Mouse (Mus musculus) mature B cell (primary cell): ENCODE measurements around the gene Mpped2.

Experiments used
- in situ Hi-C: fragments of 300-500 bp; cut with MboI; formaldehyde crosslinking; loops from 2 replicates; pipeline ENCODE4 v1.14.3; 2019

The Mpped2 gene

DNA sequence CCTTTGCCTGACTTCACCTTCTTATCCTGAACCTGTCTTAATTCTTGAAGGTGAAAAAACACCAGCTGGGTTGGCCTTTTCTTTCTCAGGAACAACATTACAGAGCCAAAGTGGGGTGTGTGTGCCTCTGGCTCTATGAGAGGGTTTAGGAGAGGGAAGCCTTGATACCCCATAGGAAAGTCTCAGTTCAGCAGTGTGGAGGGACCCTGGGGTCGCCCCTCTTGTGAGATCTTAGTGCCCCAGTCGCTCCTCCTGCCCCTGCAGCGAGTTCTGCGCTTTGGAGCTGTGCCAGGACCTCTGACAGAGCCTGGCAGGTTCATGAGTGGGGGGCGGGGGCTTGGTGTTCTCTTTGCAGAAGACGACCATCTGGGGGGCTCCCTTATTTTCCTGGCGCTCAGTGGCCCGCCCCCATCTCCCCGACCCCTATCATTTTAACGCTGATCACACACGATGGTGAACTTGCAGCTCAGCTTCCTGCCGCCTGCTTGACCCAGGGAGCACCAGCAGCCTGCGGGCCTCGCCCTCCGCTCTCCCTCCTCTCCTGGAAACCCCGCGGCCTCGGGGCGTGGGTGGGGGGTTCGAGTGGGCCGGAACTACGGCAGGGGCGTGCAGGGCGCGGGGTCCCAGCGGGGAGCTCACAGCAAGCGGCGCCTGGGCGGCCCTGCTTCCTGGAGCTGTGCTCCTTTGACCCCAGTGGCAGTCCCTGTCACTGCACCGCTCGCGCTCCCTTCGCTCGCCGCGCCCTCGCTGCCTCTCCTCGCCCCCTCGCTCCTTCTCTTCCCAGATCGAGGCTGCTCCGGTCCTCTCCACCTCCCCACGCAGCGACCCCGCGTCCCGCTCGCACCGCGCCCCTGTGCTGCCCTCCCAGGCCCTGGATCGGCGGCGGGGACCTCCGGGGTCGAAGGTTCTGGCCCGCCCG, at the start of gene Mpped2:
Mpped2 (plus strand) TSS at position 487 of the 919 bp plus-strand sequence.
- in situ Hi-C loops, result no loop called here

DNA sequence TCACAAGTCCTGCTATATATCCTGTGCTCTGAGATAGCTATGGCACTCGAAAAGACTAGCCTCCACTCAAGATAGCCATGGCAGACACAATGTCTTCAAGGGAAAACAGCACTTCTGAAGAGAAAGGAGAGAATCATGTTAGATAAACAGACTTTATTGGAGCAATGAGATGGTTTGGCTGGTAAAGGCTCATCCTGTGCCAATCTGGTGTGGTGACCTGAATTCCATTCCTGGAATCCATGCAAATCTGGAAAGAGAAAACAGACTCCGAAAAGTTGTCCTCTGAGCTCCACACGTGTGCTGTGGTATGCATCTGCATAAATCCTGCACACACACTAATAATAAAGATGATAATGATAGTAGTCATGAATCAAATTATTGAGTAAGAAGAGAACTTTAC, 48.3 kb upstream of the Mpped2 start:
- in situ Hi-C loops, result no loop called here

DNA sequence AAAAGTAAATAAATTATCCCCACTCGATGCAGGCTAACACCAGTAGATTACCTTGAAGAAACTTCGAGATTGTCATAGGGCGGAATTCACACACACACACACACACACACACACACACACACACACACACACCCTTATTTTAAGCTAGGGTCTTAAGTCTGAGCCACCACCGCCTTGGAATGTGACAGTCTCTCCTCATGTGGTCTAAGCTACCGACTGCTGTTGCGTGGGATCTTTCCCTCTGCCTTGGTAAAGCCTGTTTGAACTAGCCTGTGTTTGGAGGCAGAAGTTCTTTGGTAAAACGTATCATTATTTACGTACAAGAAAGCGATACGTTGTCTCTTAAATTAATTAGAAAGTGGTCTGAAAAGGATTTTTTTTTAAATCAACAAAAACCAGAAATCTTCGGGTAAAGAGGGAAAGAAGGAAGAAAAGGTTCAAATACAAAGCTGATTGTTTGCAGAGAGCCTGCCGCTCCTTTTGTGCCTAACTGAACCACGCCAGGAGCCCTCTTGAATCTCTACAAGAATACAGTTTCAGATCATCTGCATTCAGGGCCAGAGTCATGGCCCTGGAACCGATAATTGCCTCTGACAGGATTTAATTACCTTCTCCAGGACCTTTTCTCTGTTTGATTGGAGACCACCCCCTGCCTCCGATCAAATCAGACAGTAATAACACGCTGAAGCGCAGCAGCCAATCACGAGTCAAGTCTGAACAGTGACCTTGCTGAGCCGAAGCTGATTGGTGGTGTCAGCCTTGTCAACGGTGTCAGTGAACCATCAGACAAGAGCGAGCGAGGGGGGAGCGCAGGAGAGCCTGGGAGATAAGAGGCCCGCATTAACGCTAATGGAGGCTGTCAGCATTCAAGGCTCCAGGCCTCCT, 43.1 kb upstream of the Mpped2 start:
- in situ Hi-C loops, result no loop called here

DNA sequence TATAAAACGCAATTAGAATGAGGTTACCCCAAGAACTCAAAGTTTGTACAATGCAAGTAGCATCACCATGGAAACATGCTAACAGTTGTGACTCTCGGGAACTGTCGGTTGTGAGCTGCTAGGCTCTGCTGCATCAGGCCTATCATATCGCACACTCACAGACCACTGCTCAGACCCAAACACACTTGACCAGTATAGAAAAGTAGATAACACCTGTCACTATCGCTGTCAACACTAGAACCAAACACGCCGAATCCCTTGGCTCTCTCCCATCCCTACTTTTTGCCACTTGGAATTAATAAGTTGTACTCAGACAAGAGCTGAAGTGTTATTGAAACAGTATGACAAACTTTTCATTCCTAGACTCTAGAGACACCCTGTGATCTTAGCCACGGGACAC, 40.9 kb upstream of the Mpped2 start:
- in situ Hi-C loops, result no loop called here

DNA sequence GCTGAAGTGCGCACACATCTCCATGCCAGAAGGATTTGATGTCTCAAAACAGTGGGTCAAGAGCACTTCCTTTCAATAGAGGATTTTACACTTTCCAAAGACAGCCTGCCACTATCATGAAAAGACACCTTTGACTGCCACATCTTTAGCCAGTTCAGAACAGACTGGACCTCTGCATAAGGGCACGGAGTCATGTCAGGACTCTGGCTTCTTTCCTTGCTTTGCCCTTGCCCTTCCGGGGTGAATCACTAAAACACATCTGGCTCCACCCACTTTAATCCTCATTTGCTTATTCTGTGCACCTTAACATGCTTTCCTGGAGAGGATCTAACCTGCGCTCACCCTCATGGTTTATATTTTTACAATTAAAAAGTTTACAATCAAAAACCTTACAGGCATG, 40.3 kb upstream of the Mpped2 start:
- in situ Hi-C loops, result no loop called here

DNA sequence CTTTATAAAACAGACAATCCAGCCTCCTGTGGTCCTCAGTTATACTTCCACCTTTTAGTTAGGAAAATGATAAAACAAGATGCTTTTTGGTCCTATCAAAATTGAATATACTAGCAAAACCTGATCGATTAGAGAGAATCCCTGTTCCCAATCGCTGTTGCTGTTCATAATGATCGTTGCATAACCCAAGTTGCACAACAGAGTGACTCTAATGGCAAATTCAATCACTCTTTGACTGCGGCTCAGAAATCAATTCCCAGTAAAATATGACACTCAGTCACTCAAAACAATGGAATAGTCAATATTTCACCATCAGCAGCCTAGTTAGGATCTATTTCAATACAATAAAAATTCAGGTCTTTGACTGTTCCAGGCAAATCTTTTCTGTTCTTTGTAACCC, 39.8 kb upstream of the Mpped2 start:
- in situ Hi-C loops, result no loop called here

DNA sequence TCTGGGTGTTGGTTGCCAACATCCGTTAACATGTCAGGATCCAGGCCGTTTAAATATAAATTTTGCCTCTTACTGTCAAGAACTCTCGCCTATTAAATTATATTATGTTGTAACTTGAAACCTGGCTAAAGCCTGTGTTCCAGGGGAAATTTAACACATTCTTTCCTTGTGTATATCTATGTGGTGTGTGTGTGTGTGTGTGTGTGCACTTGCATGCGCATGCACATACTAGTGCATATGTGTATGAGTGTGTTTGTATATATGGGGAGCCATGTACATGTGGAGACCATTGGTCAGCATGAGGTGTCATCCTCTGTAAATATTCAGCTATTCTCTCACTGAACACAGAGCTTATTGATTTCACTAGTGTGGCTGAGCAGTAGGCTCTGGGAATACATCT, 37.8 kb upstream of the Mpped2 start:
- in situ Hi-C loops, result no loop called here

DNA sequence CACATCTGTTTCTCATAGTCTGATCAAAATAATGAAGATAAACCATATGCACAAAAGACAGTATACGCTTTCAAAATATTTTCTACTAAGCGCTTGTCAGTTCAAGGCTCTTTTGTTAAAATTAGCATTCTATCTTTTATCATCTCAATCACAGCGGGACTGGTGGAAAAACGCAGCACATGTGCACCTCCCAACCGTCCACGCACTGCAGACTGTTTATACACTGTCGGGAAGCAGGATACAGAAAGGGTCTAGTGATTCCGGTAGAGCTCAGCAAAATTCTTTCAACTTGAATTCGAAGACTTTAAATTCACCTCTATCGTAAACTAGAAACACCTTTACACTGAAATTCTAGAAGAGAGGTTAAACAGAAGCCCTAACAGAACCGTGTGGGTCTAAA, 27.8 kb upstream of the Mpped2 start:
- in situ Hi-C loops, result no loop called here

DNA sequence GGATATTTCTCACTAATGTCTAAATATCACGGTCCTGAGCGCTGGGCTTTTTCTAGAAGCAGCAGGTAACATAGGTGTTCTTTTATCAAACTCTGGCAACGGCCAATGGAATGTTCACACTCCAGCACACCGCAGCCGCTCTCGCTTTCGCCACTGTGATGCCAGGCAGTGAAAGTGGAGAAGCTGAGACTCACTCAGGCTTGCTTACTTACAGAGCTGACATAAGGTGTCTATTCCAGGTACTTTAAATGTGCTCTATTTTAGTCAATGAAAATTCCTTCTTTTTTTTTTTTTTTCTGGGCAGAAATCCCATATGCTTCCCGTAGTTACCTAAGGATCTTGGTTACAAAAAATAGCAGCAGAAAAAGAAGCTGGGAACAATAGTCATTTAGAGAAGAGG, 18.8 kb upstream of the Mpped2 start:
- in situ Hi-C loops, result no loop called here

DNA sequence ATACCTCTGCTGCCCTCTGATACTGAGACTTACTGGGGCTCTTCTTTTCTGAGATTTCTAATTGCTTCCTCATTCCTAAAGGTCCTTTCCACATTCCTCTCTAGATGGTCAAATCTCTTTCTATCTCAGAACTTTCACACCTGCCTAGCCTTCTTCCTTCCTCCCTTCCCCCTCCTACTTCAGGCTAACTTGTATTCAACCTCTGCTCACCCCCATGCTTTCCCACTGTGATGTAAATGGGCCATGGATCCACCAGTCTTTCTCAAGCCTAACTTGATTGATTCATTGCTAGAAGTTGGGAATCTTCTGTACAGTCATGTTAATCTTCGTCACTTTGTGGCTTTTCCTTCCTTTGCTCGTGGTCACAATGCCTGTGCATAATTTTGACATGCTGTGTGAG, 15.6 kb upstream of the Mpped2 start:
- in situ Hi-C loops, result no loop called here

DNA sequence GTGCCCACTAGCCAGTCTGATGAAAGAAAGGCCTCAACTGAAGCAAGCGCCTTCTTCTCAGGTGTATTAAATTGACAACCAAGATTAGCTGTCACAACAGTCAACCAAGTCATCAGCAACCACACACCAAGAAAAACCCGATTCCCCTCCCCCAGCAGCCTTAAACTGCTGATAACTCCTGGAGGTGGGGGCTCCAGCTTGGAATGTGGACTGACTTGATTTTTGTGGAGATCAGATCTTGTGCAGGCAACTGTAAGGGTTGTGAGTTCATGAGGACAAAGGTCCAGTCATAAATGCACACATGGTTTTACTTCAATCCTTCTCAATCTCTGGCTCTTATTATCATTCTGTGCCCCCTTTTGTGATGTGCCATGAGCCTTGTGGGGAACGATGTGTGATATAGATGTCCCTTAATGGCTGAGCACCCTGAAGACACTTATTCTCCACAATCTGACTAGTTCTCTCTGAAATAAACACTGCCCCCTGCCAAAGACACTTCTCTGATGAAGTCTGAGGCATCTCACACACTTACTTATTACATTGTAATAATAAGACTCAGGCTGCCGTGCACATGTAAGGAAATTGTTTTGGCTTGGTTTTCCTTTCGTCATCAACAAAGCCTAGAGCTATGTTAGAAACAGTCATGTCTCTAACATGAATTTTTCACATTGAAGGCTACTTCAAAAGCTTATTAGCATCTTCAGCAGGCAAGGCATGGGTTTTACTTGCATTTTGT, 13.2 kb upstream of the Mpped2 start:
- in situ Hi-C loops, result no loop called here

DNA sequence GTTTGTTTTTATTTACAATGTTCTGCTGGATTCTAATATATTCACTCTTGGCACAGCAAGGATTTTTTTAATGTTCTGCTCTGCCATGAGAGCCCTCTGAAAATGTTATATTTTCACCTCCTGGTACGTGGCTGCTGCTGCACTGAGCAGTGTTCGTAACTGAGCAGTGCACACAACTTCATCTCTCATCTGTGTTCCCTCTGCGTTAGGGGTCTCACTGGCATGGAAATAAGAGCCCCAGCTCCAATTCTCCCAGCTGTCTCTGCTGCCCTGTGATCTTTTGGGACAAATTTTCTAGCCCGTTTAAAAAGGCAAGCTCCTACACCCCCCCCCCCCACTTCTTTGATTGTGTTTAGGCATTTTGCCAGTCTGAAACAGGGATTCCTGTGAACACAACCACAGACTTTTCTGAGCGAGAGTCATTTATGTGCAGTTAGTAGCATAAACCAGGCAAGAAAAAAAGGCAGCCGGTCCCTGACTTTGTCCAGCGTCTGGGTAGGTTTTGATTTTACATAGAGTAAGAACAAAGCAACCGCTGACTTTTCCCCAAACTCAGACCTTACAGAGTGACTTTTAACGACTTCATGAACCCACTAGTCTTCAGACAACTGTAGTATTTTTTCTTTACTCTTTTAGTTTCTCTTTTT, 9.8 kb upstream of the Mpped2 start:
- in situ Hi-C loops, result no loop called here

DNA sequence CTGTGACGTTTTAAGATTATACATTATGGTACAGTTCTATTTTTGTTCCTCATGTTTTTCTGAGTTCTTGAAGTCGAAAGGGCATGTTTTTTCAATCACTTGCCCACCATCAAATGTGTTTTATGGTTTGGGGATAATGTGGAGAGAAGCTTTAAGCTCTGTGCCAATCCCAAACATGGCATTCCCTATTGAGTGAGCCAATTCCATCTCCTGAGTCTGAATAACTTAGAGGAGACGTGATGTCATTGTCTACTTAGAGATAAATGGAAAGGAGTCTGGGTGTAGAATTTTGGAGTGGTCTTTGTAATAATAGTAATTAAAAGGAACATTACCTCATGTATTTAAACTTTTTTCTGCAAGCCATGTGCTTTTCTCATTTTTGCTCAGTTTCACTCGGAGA, 9.2 kb upstream of the Mpped2 start:
- in situ Hi-C loops, result no loop called here

DNA sequence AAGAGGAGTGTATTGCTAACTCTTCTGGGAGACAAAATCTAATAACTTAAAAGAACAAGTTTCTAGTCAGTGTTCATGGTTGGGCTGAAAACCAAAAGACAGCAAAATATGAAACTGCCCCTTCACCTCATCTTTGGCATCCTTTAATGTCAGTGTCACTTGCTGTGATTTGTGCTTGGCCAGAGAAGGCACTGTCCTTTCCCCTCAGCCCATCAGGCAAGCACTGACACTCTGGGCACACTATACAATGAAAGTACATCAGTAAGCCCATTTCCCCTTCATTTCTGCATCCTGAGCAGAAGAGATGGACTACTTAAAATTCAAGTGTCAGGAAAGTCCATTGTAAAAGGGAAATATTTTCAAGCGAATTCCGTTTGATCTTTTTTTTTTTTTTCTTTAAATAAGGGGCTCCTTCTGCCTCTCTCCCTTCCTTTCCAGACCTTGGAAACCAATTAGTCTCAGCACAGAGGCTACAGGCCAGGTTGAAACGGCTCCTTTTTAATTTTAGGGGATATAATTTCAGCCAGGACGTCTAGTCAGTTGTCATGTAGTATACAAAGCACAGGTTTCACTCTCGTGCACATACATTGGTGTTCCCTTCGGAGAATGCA, 1.2 kb upstream of the Mpped2 start:
- in situ Hi-C loops, result no loop called here

DNA sequence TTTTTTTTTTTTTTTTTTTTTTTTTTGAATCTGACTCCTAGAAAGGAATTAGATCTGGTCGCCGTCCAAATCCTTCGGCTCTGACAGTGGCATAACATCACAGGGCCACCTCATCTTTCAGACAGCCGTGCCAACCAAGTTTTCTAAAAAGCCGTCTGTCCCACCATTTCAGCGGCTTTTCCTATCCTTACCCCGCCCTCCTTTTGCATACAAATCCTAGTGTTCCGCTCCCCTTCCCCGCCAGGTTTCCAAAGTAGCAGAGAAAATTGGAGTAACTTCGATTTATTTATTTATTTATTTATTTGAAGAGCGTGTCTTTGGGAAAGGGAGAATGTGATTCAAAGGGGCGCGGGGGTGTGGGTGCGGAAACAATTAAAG, 675 bp upstream of the Mpped2 start:
- in situ Hi-C loops, result no loop called here

DNA sequence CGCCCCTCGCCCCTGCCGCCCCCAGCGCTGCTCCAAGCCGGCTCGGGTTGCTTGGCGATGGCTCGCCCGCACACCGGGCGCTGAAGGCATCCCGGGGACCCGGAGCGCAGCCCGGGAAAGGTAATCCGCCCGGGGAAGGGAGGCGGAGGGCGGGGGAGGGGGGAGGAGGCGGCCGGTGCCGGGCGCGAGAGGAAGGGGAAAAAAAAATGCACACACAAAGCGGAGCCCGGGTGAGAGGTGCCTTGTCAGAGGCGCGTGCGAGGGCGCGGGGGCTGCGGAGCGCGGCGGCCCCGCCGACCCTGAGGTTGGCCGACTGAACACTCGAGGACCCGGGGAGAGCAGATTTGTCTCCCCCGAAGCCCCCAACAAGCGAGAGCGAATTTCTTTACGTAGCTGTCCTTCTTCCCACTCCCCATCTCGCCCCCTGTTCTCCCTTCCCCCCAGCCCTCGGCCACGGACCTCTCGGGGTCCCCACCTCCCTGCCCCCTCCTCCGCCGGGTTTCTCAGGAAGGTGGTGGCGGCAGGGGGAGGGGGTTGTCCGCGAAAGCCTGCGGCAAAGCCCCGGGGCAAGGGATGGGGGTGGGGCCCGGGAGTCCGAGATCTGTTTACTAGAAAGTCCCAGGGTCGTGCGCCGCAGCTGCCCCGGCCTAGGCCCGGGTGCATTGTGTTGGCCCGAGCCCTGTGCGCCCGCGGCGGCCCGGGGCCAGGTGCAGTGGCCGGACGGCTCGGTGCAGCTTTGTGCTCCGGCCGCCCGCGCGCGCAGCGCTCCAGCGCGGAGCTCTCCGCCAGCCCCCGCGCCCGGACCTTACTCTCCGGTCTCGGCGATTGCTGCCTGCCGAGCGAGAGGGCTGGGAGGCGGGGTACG, 865 bp downstream of the Mpped2 start:
- in situ Hi-C loops, result no loop called here

DNA sequence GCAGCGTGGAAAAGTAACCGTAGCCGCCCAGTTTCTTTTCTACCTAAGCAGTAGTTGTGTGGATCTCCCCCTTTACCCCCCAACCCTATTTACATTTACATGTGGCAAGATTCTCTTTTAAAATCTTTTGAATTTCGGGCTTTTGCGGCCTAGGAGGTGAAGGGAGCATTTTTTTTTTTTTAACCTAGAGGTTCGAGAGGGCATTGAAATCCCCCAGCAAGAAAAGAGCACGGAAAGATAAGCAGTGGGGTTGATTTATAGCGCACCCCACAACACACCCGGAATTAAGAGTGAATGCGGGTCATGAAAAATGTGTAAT, 1.5 kb downstream of the Mpped2 start:
- in situ Hi-C loops, result no loop called here

DNA sequence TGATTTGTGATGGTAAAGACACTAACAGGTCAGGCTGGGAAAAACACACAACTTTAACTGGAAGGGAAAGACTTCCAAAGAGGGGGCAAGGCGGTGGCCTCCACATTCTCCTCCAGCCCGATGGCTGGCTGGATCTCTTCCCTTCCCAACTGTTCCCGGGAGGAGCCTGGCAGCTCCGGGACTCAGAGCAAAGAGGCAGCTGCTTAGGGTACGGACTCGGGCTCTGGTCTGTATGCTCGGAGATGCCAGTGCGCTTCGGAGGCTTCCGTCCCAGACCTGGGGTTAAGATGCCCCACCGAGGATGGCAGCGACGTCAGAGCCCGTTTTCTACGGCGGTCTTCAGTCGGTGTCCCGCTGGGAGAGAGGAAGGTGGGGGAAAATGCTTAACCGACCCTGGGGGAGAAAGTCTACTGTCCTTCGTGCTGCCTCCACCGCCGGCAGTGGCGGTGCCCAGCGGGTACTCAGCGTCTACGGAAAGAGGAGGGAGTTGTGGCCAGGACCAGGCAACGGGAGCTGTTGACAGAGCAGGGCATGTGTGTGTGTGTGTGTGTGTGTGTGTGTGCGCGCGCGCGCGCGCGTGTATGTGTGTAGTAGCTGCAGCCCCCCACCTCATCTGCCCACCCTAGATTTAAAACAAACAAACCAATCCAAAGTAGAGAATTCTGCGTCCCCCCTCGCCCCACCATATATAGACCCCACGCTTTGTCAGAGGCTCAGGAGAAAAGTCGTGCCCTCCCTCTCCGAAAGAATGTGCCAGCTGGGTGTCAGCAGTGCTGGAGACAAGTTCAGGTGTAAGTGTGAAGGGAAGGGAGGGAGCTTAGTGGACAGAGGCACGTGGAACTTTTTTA, 2.0 kb downstream of the Mpped2 start:
- in situ Hi-C loops, result no loop called here

DNA sequence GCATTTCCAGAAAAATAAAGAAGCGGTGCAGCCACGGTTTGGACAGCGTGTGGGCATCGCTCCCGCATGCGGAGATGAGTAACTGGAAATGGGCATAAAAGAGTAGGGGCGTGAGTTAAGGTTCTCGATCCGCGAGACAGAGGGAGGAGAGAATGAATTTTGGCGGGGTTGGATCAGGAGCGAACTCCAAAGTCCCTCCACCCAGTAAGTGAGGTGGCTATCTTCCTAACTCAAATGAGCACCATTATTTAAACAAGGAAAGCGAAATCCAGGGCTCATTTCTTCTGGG, 2.6 kb downstream of the Mpped2 start:
- in situ Hi-C loops, result no loop called here

DNA sequence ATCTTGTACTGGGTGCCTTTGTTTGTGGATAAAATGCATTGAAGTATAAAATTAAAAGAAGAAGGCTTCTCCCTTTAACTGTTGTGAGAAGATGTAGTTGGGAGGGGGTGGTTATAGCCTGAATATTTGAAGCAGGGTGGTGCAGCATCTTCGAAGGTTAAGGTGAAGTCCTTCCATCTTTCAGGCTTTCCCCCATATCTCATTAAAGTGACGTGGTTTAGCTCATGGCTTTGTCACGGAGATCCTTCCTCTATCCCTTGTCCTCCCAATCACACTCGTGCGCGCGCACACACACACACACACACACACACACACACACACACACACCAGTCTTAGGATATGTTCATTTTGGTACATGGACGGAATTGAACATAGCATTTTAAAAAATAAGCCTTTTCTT, 3.3 kb downstream of the Mpped2 start:
- in situ Hi-C loops, result no loop called here
